Mouse (Mus musculus) ES-E14 (cell line): ENCODE measurements around the gene Isy1. TPM values are rescaled to one million over a fixed set of nuclear protein-coding genes. Genes with fewer than 3 reads are reported as not detected.

Source experiments
- DNase-seq: peaks from one replicate; pipeline ENCODE4 v3.0.0-alpha.2; 2013; ENCODE audit warnings: low read depth, low spot score
- H3K27ac ChIP-seq: 2 replicates; pipeline ENCODE4 v1.5.1; 2012; ENCODE audit warnings: low read depth, mild to moderate bottlenecking, low read length, moderate library complexity, mixed read lengths; ENCODE audit not compliant: poor library complexity, insufficient read depth, severe bottlenecking
- H3K36me3 ChIP-seq: 2 replicates; pipeline ENCODE4 v1.6.1; 2012; ENCODE audit warnings: mild to moderate bottlenecking, low read length, moderate library complexity, mixed read lengths; ENCODE audit not compliant: control insufficient read depth, poor library complexity, insufficient read depth, severe bottlenecking
- H3K4me1 ChIP-seq, 2 experiments: fragments of 150-350 bp in 1 of 2; sonication (generic) in 1 of 2; 2 replicates each; pipeline ENCODE4 v1.6.1; 2012; ENCODE audit warnings: low read length in 2 of 2, mild to moderate bottlenecking in 1 of 2, mixed read lengths in 1 of 2; ENCODE audit not compliant: control insufficient read depth in 2 of 2, insufficient read depth in 2 of 2, poor library complexity in 1 of 2
- H3K4me3 ChIP-seq, 2 experiments: fragments of 150-350 bp in 1 of 2; sonication (generic) in 1 of 2; 2 replicates each; pipeline ENCODE4 v1.5.1; 2012; ENCODE audit warnings: low read length in 2 of 2, low read depth in 1 of 2, mild to moderate bottlenecking in 1 of 2, mixed read lengths in 1 of 2; ENCODE audit not compliant: insufficient read depth in 1 of 2, poor library complexity in 1 of 2, severe bottlenecking in 1 of 2
- H3K9ac ChIP-seq: 2 replicates; pipeline ENCODE4 v1.6.1; 2012; ENCODE audit warnings: low read depth, mild to moderate bottlenecking, low read length, mixed read lengths; ENCODE audit not compliant: poor library complexity, insufficient read depth, severe bottlenecking
- H3K9me3 ChIP-seq: fragments of 150-350 bp; sonication (generic); 2 replicates; pipeline ENCODE4 v1.6.1; 2012; ENCODE audit warnings: low read depth, mild to moderate bottlenecking, low read length; ENCODE audit not compliant: control insufficient read depth, insufficient read depth
- CHD2 ChIP-seq: IDR thresholded peaks from 2 replicates; pipeline ENCODE4 v1.6.1; 2014; ENCODE audit warnings: mild to moderate bottlenecking, low read depth, low read length, inconsistent platforms
- HCFC1 ChIP-seq: IDR thresholded peaks from 2 replicates; pipeline ENCODE4 v1.6.1; 2012; ENCODE audit warnings: low read length, inconsistent platforms, borderline replicate concordance; ENCODE audit not compliant: insufficient read depth
- MAFK ChIP-seq: IDR thresholded peaks from 2 replicates; pipeline ENCODE4 v1.6.1; 2014; ENCODE audit warnings: mild to moderate bottlenecking, low read depth, low read length, inconsistent platforms; ENCODE audit not compliant: insufficient read depth
- ZC3H11A ChIP-seq: IDR thresholded peaks from 2 replicates; pipeline ENCODE4 v1.6.1; 2012; ENCODE audit warnings: low read depth, mild to moderate bottlenecking, inconsistent platforms, low read length, borderline replicate concordance
- ZNF384 ChIP-seq: IDR thresholded peaks from 2 replicates; pipeline ENCODE4 v1.6.1; 2012; ENCODE audit warnings: low read depth, low read length, inconsistent platforms
- in situ Hi-C, 2 experiments: fragments of 600-800 bp; cut with MboI; formaldehyde crosslinking; loops; one replicate each; pipeline ENCODE4 v1.15.1; 2025; ENCODE audit warnings: low sequenced_read_pairs in 2 of 2, inconsistent platforms in 1 of 2; ENCODE audit not compliant: unreplicated experiment in 2 of 2
- total RNA-seq: library from RNA; depleted of rRNA; stranded (reverse); fragments of 300-350 nt; gene quantifications from 2 replicates; pipeline ENCODE4 v1.2.3, GENCODE M21; 2012

Gene Isy1
- total RNA-seq, 1 experiment = 48.8 TPM

GRCm38 (mm10) chr6:87806028-87806427, 32.6 kb downstream of the Isy1 start:
- in situ Hi-C loops = no loop called here
- H3K9ac ChIP-seq = no peak overlapping the region
- H3K9me3 ChIP-seq = no peaks in the 10 kb centered on the region
- H3K27ac ChIP-seq = no peak overlapping the region
- no peak for DNase-seq
- no peaks in the 10 kb centered on the region for H3K4me1 ChIP-seq
- H3K4me3 ChIP-seq = no peak overlapping the region
- TF ChIP-seq ZC3H11A (no peak), HCFC1 (no peak)
- H3K36me3 ChIP-seq = no peaks in the 10 kb centered on the region

GRCm38 (mm10) chr6:87805448-87805847, 33.1 kb downstream of the Isy1 start:
- no peaks in the 10 kb centered on the region for H3K4me1 ChIP-seq
- in situ Hi-C loops = no loop called here
- H3K9ac ChIP-seq = no peak overlapping the region
- H3K27ac ChIP-seq = no peak overlapping the region
- H3K4me3 ChIP-seq = no peak overlapping the region
- H3K36me3 ChIP-seq = no peaks in the 10 kb centered on the region
- DNase-seq = no peak
- no peak for TF ChIP-seq MAFK
- no peak for TF ChIP-seq ZNF384
- no peak for TF ChIP-seq CHD2
- TF ChIP-seq HCFC1 = no peak
- TF ChIP-seq ZC3H11A = no peak
- no peaks in the 10 kb centered on the region for H3K9me3 ChIP-seq

- Histone ChIP-seq H3K36me3 (no peaks in the 10 kb centered on the region), H3K4me3 (no peak overlapping the region), H3K9me3 (no peaks in the 10 kb centered on the region), H3K9ac (no peak overlapping the region), H3K4me1 (no peaks in the 10 kb centered on the region), H3K27ac (no peak overlapping the region)
- TF ChIP-seq HCFC1 (no peak), MAFK (no peak), ZC3H11A (no peak)
- no peak for DNase-seq
- in situ Hi-C loops = no loop called here
Observed at GRCm38 (mm10) chr6:87804886-87805285, 33.7 kb downstream of the Isy1 start.

GRCm38 (mm10) chr6:87804036-87804435, 34.6 kb downstream of the Isy1 start:
- Histone ChIP-seq H3K9ac (no peak overlapping the region), H3K36me3 (no peaks in the 10 kb centered on the region), H3K9me3 (no peaks in the 10 kb centered on the region), H3K27ac (no peak overlapping the region), H3K4me1 (no peaks in the 10 kb centered on the region), H3K4me3 (no peak overlapping the region)
- TF ChIP-seq ZC3H11A (no peak), HCFC1 (no peak), ZNF384 (no peak)
- no peak for DNase-seq
- in situ Hi-C loops = no loop called here

- TF ChIP-seq ZNF384 (no peak), CHD2 (no peak), HCFC1 (no peak), ZC3H11A (no peak), MAFK (no peak)
- in situ Hi-C loops = no loop called here
Observed at GRCm38 (mm10) chr6:87802462-87802861, 36.1 kb downstream of the Isy1 start.

More at GRCm38 (mm10) chr6:87802462-87802861, 36.1 kb downstream of the Isy1 start:
- Histone ChIP-seq H3K9ac (no peak overlapping the region), H3K36me3 (no peaks in the 10 kb centered on the region), H3K9me3 (no peaks in the 10 kb centered on the region), H3K4me1 (peaks cover 0 to 2% of the 10 kb centered on the region in 2 experiments; a peak in 1 of 4 replicates), H3K27ac (no peak overlapping the region), H3K4me3 (no peak overlapping the region)
- no peak for DNase-seq
